Mouse (Mus musculus): Measurements from ENCODE around the gene Lrrk2. TPM values are rescaled to one million over a fixed set of nuclear protein-coding genes. Genes with fewer than 3 reads are reported as not detected.

Gene Lrrk2
- polyA plus RNA-seq, 1 experiment from 2014 or later, result 6.6 TPM

DNA sequence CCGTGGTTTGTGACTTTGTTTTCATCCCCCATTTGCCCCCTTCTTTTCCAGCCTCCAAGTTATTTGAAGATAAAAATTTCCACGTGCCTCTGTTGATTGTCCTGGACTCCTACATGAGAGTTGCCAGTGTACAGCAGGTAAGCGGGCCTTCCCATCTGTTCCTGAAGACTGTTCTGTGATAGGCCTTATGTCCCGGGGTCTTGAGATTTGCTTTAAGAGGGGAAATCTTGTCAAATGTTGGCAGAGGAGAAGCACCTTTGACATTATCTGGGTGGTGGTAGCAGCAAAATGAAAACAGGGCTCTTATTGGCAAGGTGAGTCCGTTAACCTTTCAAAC, 562 bp downstream of the Lrrk2 start:
- 26% methylated on average over 5 of the region's 5 CpGs for WGBS
- ATAC-seq (ENCODE audit: low FRiP score, low TSS enrichment), result peak; percentile 18; the same call in 1 of the 2 replicates
- H3K4me2 ChIP-seq (replicated peaks; ENCODE audit: low read depth, low read length), result peak overlapping the region; percentile 70
- H3K27ac ChIP-seq (ENCODE audit: low read length), result peak overlapping the region; percentile 86; the same call in 1 of the 2 replicates
- H3K9me3 ChIP-seq (ENCODE audit: low read length), result no peaks in the 10 kb centered on the region
- peaks cover 7% of the 10 kb centered on the region; the same call in 1 of the 2 replicates for H3K4me1 ChIP-seq (ENCODE audit: insufficient read depth, low read length)
- no peaks in the 10 kb centered on the region for H3K27me3 ChIP-seq (ENCODE audit: insufficient read depth, low read length)
- no peaks in the 10 kb centered on the region for H3K36me3 ChIP-seq (ENCODE audit: insufficient read depth, low read length)
- H3K9ac ChIP-seq (replicated peaks; ENCODE audit: low read length), result peak overlapping the region; percentile 65
- peak overlapping the region; percentile 50 for H3K4me3 ChIP-seq (ENCODE audit: low read length)

DNA sequence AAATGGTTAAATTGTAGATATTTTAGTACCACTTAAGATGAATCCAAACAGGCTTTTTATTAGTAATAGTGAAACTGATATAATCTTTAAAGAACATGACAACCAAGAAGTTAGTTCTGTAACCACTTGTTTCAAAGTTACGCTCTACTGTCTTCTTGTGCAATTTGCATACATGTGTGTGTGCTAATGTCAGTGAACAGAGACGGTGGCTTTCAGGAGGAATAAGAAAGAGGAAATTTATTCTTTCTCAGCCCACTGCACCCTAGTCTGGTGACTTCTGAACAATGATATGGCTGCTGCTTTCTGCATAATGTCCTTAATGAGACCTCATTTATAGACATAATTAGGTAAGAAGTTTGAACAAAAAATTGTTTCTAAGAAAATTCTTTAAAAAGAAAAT, 7.1 kb downstream of the Lrrk2 start:
- H3K9me3 ChIP-seq (ENCODE audit: low read length), result no peaks in the 10 kb centered on the region
- no peak overlapping the region for H3K4me2 ChIP-seq (replicated peaks; ENCODE audit: low read depth, low read length)
- H3K4me3 ChIP-seq (ENCODE audit: low read length), result no peak overlapping the region
- no peak overlapping the region for H3K27ac ChIP-seq (ENCODE audit: low read length)
- H3K36me3 ChIP-seq (ENCODE audit: insufficient read depth, low read length), result no peaks in the 10 kb centered on the region
- WGBS, result 73% methylated on average over 2 of the region's 2 CpGs
- no peak overlapping the region for H3K9ac ChIP-seq (replicated peaks; ENCODE audit: low read length)
- H3K27me3 ChIP-seq (ENCODE audit: insufficient read depth, low read length), result no peaks in the 10 kb centered on the region
- H3K4me1 ChIP-seq (ENCODE audit: insufficient read depth, low read length), result no peaks in the 10 kb centered on the region
- no peak for ATAC-seq (ENCODE audit: low FRiP score, low TSS enrichment)

DNA sequence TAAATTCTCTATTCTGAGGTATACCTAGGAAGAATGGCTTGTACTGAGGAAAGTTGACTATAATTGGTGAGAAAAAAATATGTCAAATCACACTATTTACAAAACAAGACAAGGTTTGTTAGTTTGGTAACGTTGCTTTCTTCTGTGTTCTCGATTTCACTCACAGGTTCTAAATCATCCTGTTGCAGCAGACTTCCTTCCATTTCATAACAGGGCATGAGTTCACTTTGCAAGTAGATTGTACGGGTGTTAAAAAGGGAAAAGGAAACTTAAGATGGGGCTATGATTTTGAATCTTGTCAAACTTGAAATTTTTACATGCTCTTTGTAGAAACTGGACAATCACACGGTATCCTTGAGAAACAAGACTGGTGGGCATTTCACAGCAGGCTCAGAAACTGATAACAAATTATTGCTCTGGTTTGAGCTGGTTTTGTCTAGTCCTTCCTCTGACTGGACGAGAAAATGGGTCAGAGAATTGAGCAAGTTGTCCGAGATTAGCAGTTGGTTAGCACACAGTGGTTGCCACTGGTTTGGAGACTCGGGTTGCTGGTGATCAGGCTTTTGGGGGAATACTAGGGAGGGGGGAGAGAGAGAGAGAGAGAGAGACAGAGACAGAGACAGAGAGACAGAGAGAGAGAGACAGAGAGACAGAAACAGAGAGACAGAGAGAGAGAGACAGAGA, 13.0 kb downstream of the Lrrk2 start:
- H3K4me2 ChIP-seq (replicated peaks; ENCODE audit: low read depth, low read length), result no peak overlapping the region
- H3K36me3 ChIP-seq (ENCODE audit: insufficient read depth, low read length), result peaks cover 8% of the 10 kb centered on the region; the same call in 1 of the 2 replicates
- H3K27ac ChIP-seq (ENCODE audit: low read length), result no peak overlapping the region
- no peaks in the 10 kb centered on the region for H3K27me3 ChIP-seq (ENCODE audit: insufficient read depth, low read length)
- no peak overlapping the region for H3K9ac ChIP-seq (replicated peaks; ENCODE audit: low read length)
- WGBS, result 75% methylated on average over 7 of the region's 7 CpGs
- H3K9me3 ChIP-seq (ENCODE audit: low read length), result no peaks in the 10 kb centered on the region
- H3K4me3 ChIP-seq (ENCODE audit: low read length), result no peak overlapping the region
- no peak for ATAC-seq (ENCODE audit: low FRiP score, low TSS enrichment)
- H3K4me1 ChIP-seq (ENCODE audit: insufficient read depth, low read length), result no peaks in the 10 kb centered on the region

DNA sequence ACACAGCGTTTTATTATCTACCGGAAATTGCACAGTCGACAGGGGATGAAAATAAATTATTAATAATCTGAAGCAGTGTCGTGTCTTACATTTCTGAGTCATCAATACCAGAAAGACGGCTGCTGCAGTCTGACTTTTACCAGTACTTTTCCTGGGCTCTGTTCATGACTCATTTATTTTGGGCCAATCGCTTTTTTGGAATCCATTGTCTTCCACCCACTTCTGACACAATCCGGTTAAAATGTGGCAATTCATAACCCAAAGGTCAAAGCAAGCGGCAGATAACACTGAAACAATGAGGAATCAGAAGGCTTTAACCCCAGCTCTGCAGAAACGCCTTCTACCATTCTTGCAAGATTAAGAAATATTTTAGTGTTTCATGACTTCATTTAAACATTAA, 17.7 kb downstream of the Lrrk2 start:
- Histone ChIP-seq H3K9ac (replicated peaks; ENCODE audit: low read length) (no peak overlapping the region), H3K27ac (ENCODE audit: low read length) (no peak overlapping the region), H3K27me3 (ENCODE audit: insufficient read depth, low read length) (no peaks in the 10 kb centered on the region), H3K4me3 (ENCODE audit: low read length) (no peak overlapping the region), H3K36me3 (ENCODE audit: insufficient read depth, low read length) (peaks cover 8% of the 10 kb centered on the region; the same call in 1 of the 2 replicates), H3K4me2 (replicated peaks; ENCODE audit: low read depth, low read length) (no peak overlapping the region), H3K4me1 (ENCODE audit: insufficient read depth, low read length) (no peaks in the 10 kb centered on the region), H3K9me3 (ENCODE audit: low read length) (no peaks in the 10 kb centered on the region)
- ATAC-seq (ENCODE audit: low FRiP score, low TSS enrichment), result no peak
- WGBS, result 83% methylated on average over 9 of the region's 9 CpGs

DNA sequence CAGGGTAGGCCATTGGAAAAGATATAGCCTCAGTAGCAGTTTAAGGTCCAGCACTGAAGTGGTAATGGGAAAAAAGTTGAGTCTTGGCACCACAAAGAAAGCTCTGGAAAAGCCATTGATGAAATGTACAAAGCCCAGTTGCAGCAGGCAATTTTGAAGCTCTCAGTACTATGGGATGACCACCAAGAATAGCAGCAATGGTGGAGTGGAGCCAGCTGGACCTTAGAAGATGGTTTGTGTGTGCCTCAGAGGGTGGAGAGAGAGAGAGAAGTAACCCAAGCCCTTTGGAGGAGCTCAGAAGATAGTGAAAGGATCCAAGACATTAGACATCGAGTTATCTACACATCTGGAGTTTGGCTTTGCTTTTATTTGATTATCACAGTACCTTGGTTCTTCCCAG, 20.1 kb downstream of the Lrrk2 start:
- Histone ChIP-seq H3K9ac (replicated peaks; ENCODE audit: low read length) (no peak overlapping the region), H3K4me2 (replicated peaks; ENCODE audit: low read depth, low read length) (no peak overlapping the region), H3K4me1 (ENCODE audit: insufficient read depth, low read length) (no peaks in the 10 kb centered on the region), H3K27ac (ENCODE audit: low read length) (no peak overlapping the region), H3K9me3 (ENCODE audit: low read length) (no peaks in the 10 kb centered on the region), H3K27me3 (ENCODE audit: insufficient read depth, low read length) (no peaks in the 10 kb centered on the region), H3K4me3 (ENCODE audit: low read length) (no peak overlapping the region), H3K36me3 (ENCODE audit: insufficient read depth, low read length) (peaks cover 8% of the 10 kb centered on the region; the same call in 1 of the 2 replicates)
- no peak for ATAC-seq (ENCODE audit: low FRiP score, low TSS enrichment)
- WGBS, result 81% methylated on average over 1 of the region's 1 CpGs

DNA sequence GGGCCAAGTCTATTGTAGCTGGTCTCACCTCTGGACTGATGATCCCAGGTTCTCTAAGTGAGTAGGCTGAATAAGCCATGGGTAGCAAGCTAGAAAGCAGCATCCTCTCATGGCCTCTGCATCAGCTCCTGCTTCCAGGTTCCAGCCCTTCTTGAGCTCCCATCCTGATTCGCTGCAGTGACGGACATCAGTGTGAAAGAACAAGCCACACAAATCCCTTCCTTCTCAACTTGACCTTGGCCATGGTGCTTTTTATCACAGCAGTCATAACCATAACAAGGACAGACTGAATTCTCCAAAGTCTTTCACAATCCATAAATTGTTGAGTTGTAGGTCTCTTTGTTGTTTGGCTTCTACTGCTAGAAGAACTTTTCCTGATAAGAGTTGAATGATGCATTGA, 20.9 kb downstream of the Lrrk2 start:
- no peaks in the 10 kb centered on the region for H3K4me1 ChIP-seq (ENCODE audit: insufficient read depth, low read length)
- no peaks in the 10 kb centered on the region for H3K27me3 ChIP-seq (ENCODE audit: insufficient read depth, low read length)
- no peak for ATAC-seq (ENCODE audit: low FRiP score, low TSS enrichment)
- H3K4me2 ChIP-seq (replicated peaks; ENCODE audit: low read depth, low read length), result no peak overlapping the region
- peaks cover 6% of the 10 kb centered on the region; the same call in 1 of the 2 replicates for H3K36me3 ChIP-seq (ENCODE audit: insufficient read depth, low read length)
- no peak overlapping the region for H3K4me3 ChIP-seq (ENCODE audit: low read length)
- no peak overlapping the region for H3K9ac ChIP-seq (replicated peaks; ENCODE audit: low read length)
- no peak overlapping the region for H3K27ac ChIP-seq (ENCODE audit: low read length)
- H3K9me3 ChIP-seq (ENCODE audit: low read length), result no peaks in the 10 kb centered on the region
- 96% methylated on average over 2 of the region's 2 CpGs for WGBS

DNA sequence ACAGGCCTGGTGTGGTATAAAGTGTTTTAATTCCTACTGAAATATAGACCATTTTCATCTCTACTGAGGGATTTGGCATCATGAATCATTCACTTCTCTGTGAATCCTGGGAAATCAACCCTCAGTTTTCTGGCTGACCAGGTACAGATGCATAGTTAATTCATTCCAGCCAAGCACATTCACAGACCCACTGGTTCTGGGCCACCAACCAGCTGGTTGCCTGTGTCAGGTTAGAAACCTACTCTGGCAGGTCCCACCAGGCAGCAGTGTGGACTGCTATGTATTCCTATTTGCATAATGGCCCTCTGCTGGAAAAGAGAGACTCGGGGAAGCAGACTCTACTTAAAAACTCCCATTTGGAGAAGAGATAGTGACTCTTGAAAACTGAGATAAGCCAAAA, 27.9 kb downstream of the Lrrk2 start:
- 45% methylated on average over 1 of the region's 1 CpGs for WGBS
- no peak; the same call in 1 of the 2 replicates for ATAC-seq (ENCODE audit: low FRiP score, low TSS enrichment)

DNA sequence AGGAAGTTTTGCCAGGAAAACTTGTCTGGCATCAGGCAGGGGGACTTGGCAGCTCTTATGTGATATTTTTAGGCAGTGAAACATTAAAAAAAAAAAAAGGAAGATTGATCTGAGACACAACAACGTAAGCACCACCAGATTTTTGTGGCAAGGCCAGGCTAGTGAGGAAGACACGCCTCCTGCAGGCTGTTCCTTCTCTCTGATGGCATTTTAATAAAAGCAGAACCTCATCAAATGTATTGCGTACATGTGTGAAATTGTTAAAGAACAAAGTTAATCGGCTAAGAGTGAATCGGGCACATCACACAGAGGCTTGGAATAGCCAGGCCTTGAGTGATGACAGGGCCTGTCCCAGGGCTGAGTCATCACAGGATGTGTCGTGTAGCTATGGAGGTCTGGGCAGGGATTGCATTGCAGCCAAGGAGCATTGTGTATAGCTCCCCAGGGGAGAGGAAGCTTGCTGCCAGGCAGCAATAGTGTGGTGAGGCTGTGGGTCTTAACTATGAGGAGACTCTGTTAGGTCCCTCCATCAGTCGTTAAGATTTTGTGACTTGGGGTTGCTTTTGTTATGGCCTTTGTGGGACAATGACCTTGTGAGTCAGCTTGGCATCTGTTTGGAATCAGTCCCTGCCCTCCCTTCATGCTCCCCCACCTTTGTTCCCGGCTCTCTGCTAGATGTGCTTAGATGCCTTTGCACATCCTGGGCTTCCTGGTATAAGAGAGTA, 30.2 kb downstream of the Lrrk2 start:
- Histone ChIP-seq H3K27me3 (ENCODE audit: insufficient read depth, low read length) (no peaks in the 10 kb centered on the region), H3K9ac (replicated peaks; ENCODE audit: low read length) (no peak overlapping the region), H3K9me3 (ENCODE audit: low read length) (no peaks in the 10 kb centered on the region), H3K27ac (ENCODE audit: low read length) (0 out of 2 replicates have a peak overlapping the region, but pooled peaks have one; percentile 32), H3K4me3 (ENCODE audit: low read length) (no peak overlapping the region), H3K4me1 (ENCODE audit: insufficient read depth, low read length) (no peaks in the 10 kb centered on the region), H3K4me2 (replicated peaks; ENCODE audit: low read depth, low read length) (no peak overlapping the region), H3K36me3 (ENCODE audit: insufficient read depth, low read length) (no peaks in the 10 kb centered on the region)
- whole genome bisulfite sequencing, result 59% methylated on average over 8 of the region's 8 CpGs
- ATAC-seq (ENCODE audit: low FRiP score, low TSS enrichment), result peak; percentile 71; the same call in 1 of the 2 replicates

More for the DNA sequence above, 27.9 kb downstream of the Lrrk2 start:
- Histone ChIP-seq H3K4me3 (ENCODE audit: low read length) (no peak overlapping the region), H3K27ac (ENCODE audit: low read length) (no peak overlapping the region), H3K9me3 (ENCODE audit: low read length) (no peaks in the 10 kb centered on the region), H3K4me1 (ENCODE audit: insufficient read depth, low read length) (no peaks in the 10 kb centered on the region), H3K27me3 (ENCODE audit: insufficient read depth, low read length) (no peaks in the 10 kb centered on the region), H3K4me2 (replicated peaks; ENCODE audit: low read depth, low read length) (no peak overlapping the region), H3K36me3 (ENCODE audit: insufficient read depth, low read length) (no peaks in the 10 kb centered on the region), H3K9ac (replicated peaks; ENCODE audit: low read length) (no peak overlapping the region)

DNA sequence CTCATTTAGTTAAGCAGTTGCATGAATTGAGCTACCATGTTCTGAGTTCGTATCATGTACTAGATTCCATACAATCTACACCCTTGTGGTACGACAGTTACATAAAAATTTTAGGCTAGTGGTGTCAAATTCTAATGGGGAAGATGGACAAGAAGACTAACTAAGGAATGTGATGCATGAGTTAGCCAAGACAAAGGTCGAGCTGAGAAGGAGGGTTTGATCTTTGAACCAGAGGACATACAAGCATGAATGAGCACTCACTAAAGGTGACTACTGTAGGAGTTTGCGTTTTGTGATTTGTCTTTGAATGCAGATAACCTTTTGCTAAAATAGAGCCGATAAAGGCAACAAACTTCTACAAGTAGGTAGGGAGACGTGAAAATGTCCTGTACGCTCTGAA, 31.1 kb downstream of the Lrrk2 start:
- Histone ChIP-seq H3K4me1 (ENCODE audit: insufficient read depth, low read length) (no peaks in the 10 kb centered on the region), H3K36me3 (ENCODE audit: insufficient read depth, low read length) (no peaks in the 10 kb centered on the region), H3K27ac (ENCODE audit: low read length) (no peak overlapping the region), H3K4me2 (replicated peaks; ENCODE audit: low read depth, low read length) (no peak overlapping the region), H3K4me3 (ENCODE audit: low read length) (no peak overlapping the region), H3K9ac (replicated peaks; ENCODE audit: low read length) (no peak overlapping the region), H3K9me3 (ENCODE audit: low read length) (no peaks in the 10 kb centered on the region), H3K27me3 (ENCODE audit: insufficient read depth, low read length) (no peaks in the 10 kb centered on the region)
- no peak for ATAC-seq (ENCODE audit: low FRiP score, low TSS enrichment)
- WGBS, result 76% methylated on average over 7 of the region's 7 CpGs
